Mouse (Mus musculus) ES-E14 (cell line): Measurements from ENCODE around the gene Saxo2.

Experiments used
- HCFC1 ChIP-seq: IDR thresholded peaks from 2 replicates; pipeline ENCODE4 v1.6.1; 2012; ENCODE audit warnings: low read length, inconsistent platforms, borderline replicate concordance; ENCODE audit not compliant: insufficient read depth
- MAFK ChIP-seq: IDR thresholded peaks from 2 replicates; pipeline ENCODE4 v1.6.1; 2014; ENCODE audit warnings: mild to moderate bottlenecking, low read depth, low read length, inconsistent platforms; ENCODE audit not compliant: insufficient read depth
- ZC3H11A ChIP-seq: IDR thresholded peaks from 2 replicates; pipeline ENCODE4 v1.6.1; 2012; ENCODE audit warnings: low read depth, mild to moderate bottlenecking, inconsistent platforms, low read length, borderline replicate concordance

DNA sequence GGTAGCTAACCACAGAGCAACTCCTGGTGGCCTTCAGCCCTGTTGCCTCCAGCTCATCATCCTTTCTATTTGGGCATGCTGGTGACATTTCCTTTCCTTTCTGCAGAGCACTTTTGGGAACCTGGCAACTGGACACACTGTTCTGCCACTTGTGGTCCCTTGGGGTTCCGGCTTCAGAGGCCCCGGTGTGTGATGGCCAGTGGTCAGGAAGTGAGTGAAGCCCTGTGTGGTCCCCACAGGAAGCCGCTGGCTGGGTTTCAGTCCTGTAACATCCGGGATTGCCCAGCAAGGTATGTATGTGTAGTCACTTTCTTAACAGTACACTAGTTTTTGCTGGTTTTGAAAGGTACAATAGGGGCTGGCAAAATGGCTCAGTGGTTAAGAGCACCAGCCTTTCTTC, 46.3 kb downstream of the Saxo2 start:
- no peak for TF ChIP-seq HCFC1
- no peak for TF ChIP-seq ZC3H11A
- TF ChIP-seq MAFK: no peak
